Mouse (Mus musculus) megakaryocyte, embryonic 14.5 days (primary cell): Measurements from ENCODE around the gene Hormad2. TPM values are rescaled to one million over a fixed set of nuclear protein-coding genes. Genes with fewer than 3 reads are reported as not detected.
A peak's percentile ranks its signal among the peaks of the same experiment; 100 is the strongest.

Experiments used
- H3K27me3 ChIP-seq: replicated peaks from 2 replicates; pipeline ENCODE3; 2012; ENCODE audit warnings: inconsistent platforms
- H3K36me3 ChIP-seq: replicated peaks from 2 replicates; pipeline ENCODE3; 2012; ENCODE audit warnings: low read length, inconsistent platforms, mixed read lengths
- H3K4me1 ChIP-seq: 2 replicates; pipeline ENCODE4 v1.6.1; 2012; ENCODE audit warnings: inconsistent platforms
- H3K4me3 ChIP-seq: replicated peaks from 2 replicates; pipeline ENCODE3; 2012; ENCODE audit warnings: moderate library complexity, mild to moderate bottlenecking, inconsistent platforms
- H3K9me3 ChIP-seq: 2 replicates; pipeline ENCODE4 v1.6.1; 2012; ENCODE audit warnings: inconsistent platforms
- FLI1 ChIP-seq: IDR thresholded peaks from 2 replicates; pipeline ENCODE4 v1.6.1; 2012; ENCODE audit warnings: low read length, inconsistent platforms, mixed read lengths
- GATA1 ChIP-seq: IDR thresholded peaks from 3 replicates; pipeline ENCODE4 v1.6.1; 2012; ENCODE audit warnings: mixed read lengths, low read length, inconsistent platforms, borderline replicate concordance
- polyA plus RNA-seq: library from polyadenylated mRNA; stranded (reverse); fragments of >175 nt; gene quantifications from 2 replicates; pipeline ENCODE4 v1.2.3, GENCODE M21; 2012; ENCODE audit warnings: low replicate concordance; ENCODE audit not compliant: insufficient read depth

Gene Hormad2
- polyA plus RNA-seq, 1 experiment: not detected

GRCm38 (mm10) chr11:4305090-4305489 lies 135.8 kb downstream of the Hormad2 start:
- H3K4me1 ChIP-seq: peaks cover 15% of the 10 kb centered on the region
- no peaks in the 10 kb centered on the region for H3K9me3 ChIP-seq
- H3K36me3 ChIP-seq: no peaks in the 10 kb centered on the region
- peaks cover 59% of the 10 kb centered on the region for H3K27me3 ChIP-seq
- TF ChIP-seq GATA1 (no peak), FLI1 (no peak)
- H3K4me3 ChIP-seq: no peak overlapping the region

- Histone ChIP-seq H3K27me3 (peaks cover 68% of the 10 kb centered on the region), H3K4me1 (peaks cover 17% of the 10 kb centered on the region), H3K9me3 (no peaks in the 10 kb centered on the region), H3K36me3 (no peaks in the 10 kb centered on the region), H3K4me3 (no peak overlapping the region)
- TF ChIP-seq GATA1 (no peak), FLI1 (no peak)
Observed at GRCm38 (mm10) chr11:4304203-4304602, 136.7 kb downstream of the Hormad2 start.

- peaks cover 70% of the 10 kb centered on the region for H3K27me3 ChIP-seq
- peaks cover 15% of the 10 kb centered on the region for H3K4me1 ChIP-seq
- H3K36me3 ChIP-seq: no peaks in the 10 kb centered on the region
- TF ChIP-seq FLI1 (no peak), GATA1 (no peak)
- H3K9me3 ChIP-seq: no peaks in the 10 kb centered on the region
- H3K4me3 ChIP-seq: no peak overlapping the region
Observed at GRCm38 (mm10) chr11:4303033-4303432, 137.9 kb downstream of the Hormad2 start.

- TF ChIP-seq FLI1: no peak
- no peak for TF ChIP-seq GATA1
- H3K27me3 ChIP-seq: peaks cover 67% of the 10 kb centered on the region
Observed at GRCm38 (mm10) chr11:4302363-4302913, 138.5 kb downstream of the Hormad2 start.

GRCm38 (mm10) chr11:4300683-4301082 lies 140.2 kb downstream of the Hormad2 start:
- H3K27me3 ChIP-seq: peaks cover 71% of the 10 kb centered on the region
- H3K36me3 ChIP-seq: no peaks in the 10 kb centered on the region
- H3K4me1 ChIP-seq: peaks cover 35% of the 10 kb centered on the region

More at GRCm38 (mm10) chr11:4302363-4302913, 138.5 kb downstream of the Hormad2 start:
- Histone ChIP-seq H3K9me3 (no peaks in the 10 kb centered on the region), H3K4me1 (peaks cover 21% of the 10 kb centered on the region), H3K4me3 (no peak overlapping the region), H3K36me3 (no peaks in the 10 kb centered on the region)

GRCm38 (mm10) chr11:4299735-4300474 lies 141.0 kb downstream of the Hormad2 start:
- H3K27me3 ChIP-seq: peaks cover 72% of the 10 kb centered on the region
- H3K4me1 ChIP-seq: peaks cover 41% of the 10 kb centered on the region
- no peaks in the 10 kb centered on the region for H3K9me3 ChIP-seq
- no peak overlapping the region for H3K4me3 ChIP-seq
- H3K36me3 ChIP-seq: no peaks in the 10 kb centered on the region
- TF ChIP-seq FLI1: no peak
- no peak for TF ChIP-seq GATA1

More at GRCm38 (mm10) chr11:4300683-4301082, 140.2 kb downstream of the Hormad2 start:
- Histone ChIP-seq H3K9me3 (no peaks in the 10 kb centered on the region), H3K4me3 (no peak overlapping the region)
- TF ChIP-seq GATA1 (no peak), FLI1 (no peak)

- peaks cover 44% of the 10 kb centered on the region for H3K4me1 ChIP-seq
Observed at GRCm38 (mm10) chr11:4299191-4299590, 141.7 kb downstream of the Hormad2 start.

GRCm38 (mm10) chr11:4298615-4299014 lies 142.3 kb downstream of the Hormad2 start:
- Histone ChIP-seq H3K4me1 (peaks cover 49% of the 10 kb centered on the region), H3K4me3 (no peak overlapping the region), H3K9me3 (no peaks in the 10 kb centered on the region), H3K36me3 (no peaks in the 10 kb centered on the region), H3K27me3 (peaks cover 80% of the 10 kb centered on the region)
- TF ChIP-seq GATA1: no peak
- no peak for TF ChIP-seq FLI1

More at GRCm38 (mm10) chr11:4299191-4299590, 141.7 kb downstream of the Hormad2 start:
- no peak for TF ChIP-seq FLI1
- no peak for TF ChIP-seq GATA1
- Histone ChIP-seq H3K9me3 (no peaks in the 10 kb centered on the region), H3K36me3 (no peaks in the 10 kb centered on the region), H3K4me3 (no peak overlapping the region), H3K27me3 (peaks cover 78% of the 10 kb centered on the region)

GRCm38 (mm10) chr11:4297753-4298152 lies 143.2 kb downstream of the Hormad2 start:
- peaks cover 58% of the 10 kb centered on the region for H3K4me1 ChIP-seq
- TF ChIP-seq FLI1 (no peak), GATA1 (no peak)
- H3K4me3 ChIP-seq: peak overlapping the region; percentile 35
- no peaks in the 10 kb centered on the region for H3K9me3 ChIP-seq
- H3K36me3 ChIP-seq: no peaks in the 10 kb centered on the region
- H3K27me3 ChIP-seq: peaks cover 80% of the 10 kb centered on the region

GRCm38 (mm10) chr11:4296610-4297275 lies 144.2 kb downstream of the Hormad2 start:
- H3K4me1 ChIP-seq: peaks cover 68% of the 10 kb centered on the region
- no peaks in the 10 kb centered on the region for H3K9me3 ChIP-seq
- no peak for TF ChIP-seq FLI1
- no peak for TF ChIP-seq GATA1
- H3K4me3 ChIP-seq: no peak overlapping the region
- no peaks in the 10 kb centered on the region for H3K36me3 ChIP-seq
- H3K27me3 ChIP-seq: peaks cover 81% of the 10 kb centered on the region

Other genes with a start within 250 kb of the Hormad2 start
- 1.4 TPM in 1 of 2 replicates, not detected in the other for gene Castor1, start 222.9 kb downstream of the Hormad2 start, polyA plus RNA-seq
- gene Osm, start 204.7 kb downstream of the Hormad2 start, polyA plus RNA-seq: 1.2 and 6.5 TPM in 2 replicates
- gene Lif, start 183.5 kb downstream of the Hormad2 start, polyA plus RNA-seq: 0.07 and 0.43 TPM in 2 replicates
- gene Mtmr3, start 153.8 kb upstream of the Hormad2 start, polyA plus RNA-seq: 4.3 and 8.7 TPM in 2 replicates
- not detected in 2 replicates for gene Gm11032, start 179.0 kb upstream of the Hormad2 start, polyA plus RNA-seq
- gene Ascc2, start 196.6 kb upstream of the Hormad2 start, polyA plus RNA-seq: 30.5 and 53.9 TPM in 2 replicates